Mouse (Mus musculus) heart, adult 2 months (tissue): ENCODE data around the gene Tmem176b. TPM values are rescaled to one million over a fixed set of nuclear protein-coding genes. Genes with fewer than 3 reads are reported as not detected.
"Not testable (repeated sequence)": the region's sequence is repeated elsewhere in the genome, so short reads cannot be mapped to it uniquely, and the experiment has no call there.

Experiments used
- DNase-seq, 2 experiments: peaks; one replicate each; pipeline ENCODE4 v3.0.0; 2021
- H3K27ac ChIP-seq: fragments of 200-600 bp; 2 replicates; pipeline ENCODE4 v1.8.1; 2022
- H3K27me3 ChIP-seq: fragments of 200-500 bp; 2 replicates; pipeline ENCODE4 v1.6.1; 2012; ENCODE audit warnings: mild to moderate bottlenecking, low read length, inconsistent platforms, mixed read lengths; ENCODE audit not compliant: control insufficient read depth, insufficient read depth
- H3K36me3 ChIP-seq: fragments of 200-500 bp; 2 replicates; pipeline ENCODE4 v1.6.1; 2012; ENCODE audit warnings: low read length, inconsistent platforms; ENCODE audit not compliant: control insufficient read depth, insufficient read depth
- H3K4me1 ChIP-seq: fragments of 200-500 bp; 2 replicates; pipeline ENCODE4 v1.6.1; 2011; ENCODE audit warnings: low read length; ENCODE audit not compliant: control insufficient read depth, insufficient read depth
- H3K4me3 ChIP-seq: fragments of 200-600 bp; 2 replicates; pipeline ENCODE4 v1.8.1; 2022
- H3K79me2 ChIP-seq: fragments of 200-500 bp; replicated peaks from 2 replicates; pipeline ENCODE4 v1.6.1; 2012; ENCODE audit warnings: mild to moderate bottlenecking, inconsistent platforms, low read length, moderate library complexity, mixed read lengths; ENCODE audit not compliant: control insufficient read depth, insufficient read depth
- H3K9ac ChIP-seq: fragments of 200-500 bp; 2 replicates; pipeline ENCODE4 v1.6.1; 2012; ENCODE audit warnings: low read depth, mild to moderate bottlenecking, control low read depth, inconsistent platforms, low read length, mixed read lengths
- CTCF ChIP-seq: fragments of 200-600 bp; IDR thresholded peaks from 2 replicates; pipeline ENCODE4 v1.8.1; 2022; ENCODE audit warnings: antibody characterized with exemption, mild to moderate bottlenecking, moderate library complexity
- EP300 ChIP-seq: fragments of 200-500 bp; IDR thresholded peaks from 2 replicates; pipeline ENCODE4 v1.6.1; 2011; ENCODE audit warnings: low read depth, low read length, control low read depth; ENCODE audit not compliant: insufficient read depth
- POLR2A ChIP-seq: fragments of 200-500 bp; IDR thresholded peaks from 2 replicates; pipeline ENCODE4 v1.6.1; 2011; ENCODE audit warnings: mild to moderate bottlenecking, low read depth, low read length, control low read depth; ENCODE audit not compliant: insufficient read depth
- WGBS: fragments of 180-500 bp; shearing (Covaris S2); methylation state at CpG from one replicate; pipeline ENCODE4 v1.1.7; 2018; 5-methylcytosine and 5-hydroxymethylcytosine counted together
- intact Hi-C: fragments of 180-260 bp; cut with DNase I; formaldehyde crosslinking; loops from one replicate; pipeline ENCODE4 v1.15.1; 2025
- polyA plus RNA-seq: library from polyadenylated mRNA; depleted of rRNA; stranded (reverse); fragments of >200 nt; gene quantifications from 2 replicates; pipeline ENCODE4 v1.2.3, GENCODE M21; 2012
- total RNA-seq, 2 experiments: library from RNA; stranded (reverse); gene quantifications; 2 replicates each; pipeline ENCODE4 v1.2.3; 2021

The Tmem176b gene
- total and polyA plus RNA-seq, 3 experiments, result 41.6 to 108 (median 53.0) TPM

- no peak for DNase-seq
- 83% methylated on average over 5 of the region's 5 CpGs for WGBS
- no peak overlapping the region for H3K9ac ChIP-seq
Observed at GRCm38 (mm10) chr6:48831141-48831540, 10.2 kb downstream of the Tmem176b start.

GRCm38 (mm10) chr6:48830241-48830640, 11.1 kb downstream of the Tmem176b start:
- no peak overlapping the region for H3K27ac ChIP-seq
- H3K36me3 ChIP-seq, result no peaks in the 10 kb centered on the region
- intact Hi-C loops, result no loop called here
- WGBS, result 28% methylated on average over 1 of the region's 1 CpGs
- H3K9ac ChIP-seq, result no peak overlapping the region
- DNase-seq, result no peak
- no peaks in the 10 kb centered on the region for H3K27me3 ChIP-seq
- H3K4me1 ChIP-seq, result no peaks in the 10 kb centered on the region; the same call in 1 of the 2 replicates
- no peak for TF ChIP-seq EP300
- no peak for TF ChIP-seq POLR2A
- H3K79me2 ChIP-seq, result no peaks in the 10 kb centered on the region
- H3K4me3 ChIP-seq, result no peak overlapping the region

More at GRCm38 (mm10) chr6:48831141-48831540, 10.2 kb downstream of the Tmem176b start:
- no peak overlapping the region for H3K27ac ChIP-seq
- no peaks in the 10 kb centered on the region for H3K36me3 ChIP-seq
- H3K79me2 ChIP-seq, result no peaks in the 10 kb centered on the region
- no peak overlapping the region for H3K4me3 ChIP-seq
- no peaks in the 10 kb centered on the region for H3K27me3 ChIP-seq
- H3K4me1 ChIP-seq, result no peaks in the 10 kb centered on the region; the same call in 1 of the 2 replicates
- TF ChIP-seq CTCF, result no peak
- TF ChIP-seq EP300, result no peak
- TF ChIP-seq POLR2A, result no peak
- intact Hi-C loops, result no loop called here

- intact Hi-C loops, result no loop called here
- no peak overlapping the region for H3K27ac ChIP-seq
Observed at GRCm38 (mm10) chr6:48829651-48830050, 11.6 kb downstream of the Tmem176b start.

GRCm38 (mm10) chr6:48828976-48829375, 12.3 kb downstream of the Tmem176b start:
- TF ChIP-seq EP300, result no peak
- no peak for TF ChIP-seq CTCF
- TF ChIP-seq POLR2A, result no peak
- intact Hi-C loops, result no loop called here
- Histone ChIP-seq H3K27me3 (no peaks in the 10 kb centered on the region), H3K4me1 (no peaks in the 10 kb centered on the region; the same call in 1 of the 2 replicates), H3K79me2 (no peaks in the 10 kb centered on the region), H3K4me3 (no peak overlapping the region), H3K27ac (no peak overlapping the region), H3K36me3 (no peaks in the 10 kb centered on the region), H3K9ac (no peak overlapping the region)
- WGBS, result 46% methylated on average over 1 of the region's 1 CpGs
- no peak for DNase-seq

More at GRCm38 (mm10) chr6:48829651-48830050, 11.6 kb downstream of the Tmem176b start:
- no peaks in the 10 kb centered on the region for H3K27me3 ChIP-seq
- H3K4me1 ChIP-seq, result no peaks in the 10 kb centered on the region; the same call in 1 of the 2 replicates
- H3K36me3 ChIP-seq, result no peaks in the 10 kb centered on the region
- DNase-seq, result no peak
- H3K9ac ChIP-seq, result no peak overlapping the region
- no peak overlapping the region for H3K4me3 ChIP-seq
- TF ChIP-seq CTCF, result no peak
- no peak for TF ChIP-seq EP300
- no peak for TF ChIP-seq POLR2A
- no peaks in the 10 kb centered on the region for H3K79me2 ChIP-seq

- no peak overlapping the region for H3K27ac ChIP-seq
- TF ChIP-seq POLR2A, result no peak
- TF ChIP-seq EP300, result no peak
- TF ChIP-seq CTCF, result no peak
- 65% methylated on average over 7 of the region's 7 CpGs for WGBS
- no peaks in the 10 kb centered on the region for H3K27me3 ChIP-seq
- H3K9ac ChIP-seq, result no peak overlapping the region
- H3K4me1 ChIP-seq, result no peaks in the 10 kb centered on the region; the same call in 1 of the 2 replicates
- no peak overlapping the region for H3K4me3 ChIP-seq
- H3K79me2 ChIP-seq, result no peaks in the 10 kb centered on the region
- H3K36me3 ChIP-seq, result no peaks in the 10 kb centered on the region
- no peak for DNase-seq
- intact Hi-C loops, result no loop called here
Observed at GRCm38 (mm10) chr6:48825016-48825415, 16.3 kb downstream of the Tmem176b start.

GRCm38 (mm10) chr6:48821991-48822785, 19.1 kb downstream of the Tmem176b start:
- H3K79me2 ChIP-seq, H3K4me1 ChIP-seq, H3K9ac ChIP-seq, H3K27ac ChIP-seq, H3K36me3 ChIP-seq, H3K4me3 ChIP-seq, intact Hi-C loops, DNase-seq, H3K27me3 ChIP-seq: not testable (repeated sequence)
- WGBS, result 84% methylated on average over 7 of the region's 7 CpGs
